Mouse (Mus musculus): ENCODE data around the gene Eif2b2.

DNA sequence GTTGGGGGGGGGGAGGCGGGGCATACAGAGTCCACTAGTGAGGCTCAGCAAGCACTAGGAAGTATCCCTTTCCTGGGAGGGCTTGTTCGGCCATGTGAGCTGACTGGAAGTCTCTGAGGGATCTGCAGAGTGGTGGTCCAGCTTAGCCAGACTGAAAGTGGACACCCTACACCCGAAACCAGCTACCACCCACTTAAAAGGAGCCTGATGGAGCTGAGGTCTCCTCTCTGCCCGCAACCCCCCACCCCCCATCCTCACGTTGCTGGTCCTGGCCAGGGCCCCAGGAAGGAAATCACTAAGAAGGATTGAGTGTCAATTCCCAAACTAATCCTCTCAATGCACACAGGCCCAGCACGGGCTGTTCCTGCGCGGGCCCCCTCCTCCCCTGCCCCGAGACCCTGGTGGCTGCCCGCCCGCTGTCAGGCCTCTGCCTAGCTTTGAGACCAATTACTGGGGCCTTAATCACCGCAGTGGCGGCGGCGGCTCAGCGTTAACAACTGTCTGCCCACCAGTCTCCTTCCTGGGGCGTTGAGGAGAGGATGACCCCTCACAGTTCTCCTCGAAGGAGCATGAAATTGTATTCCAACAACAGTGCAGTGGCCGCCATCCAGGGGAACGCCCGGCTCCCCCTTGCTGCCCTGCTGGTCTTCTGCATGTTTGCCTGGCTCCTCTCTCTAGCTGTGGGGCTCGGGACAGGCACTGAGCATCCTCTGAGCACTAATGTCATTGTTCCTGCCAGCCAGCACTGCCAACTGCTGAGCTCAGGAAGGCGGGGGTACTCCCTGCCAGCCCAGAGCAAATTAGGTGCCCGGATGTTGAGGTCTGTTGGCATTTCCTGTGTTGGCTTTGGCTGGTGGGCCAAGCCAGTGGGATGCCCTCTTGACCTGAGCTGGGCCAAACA lies 18.1 kb upstream of the Eif2b2 start:
- no peak for TF ChIP-seq ETS1 (IDR thresholded peaks at IDR 0.05; ENCODE audit: low read depth, low read length)
- TF ChIP-seq CTCF (IDR thresholded peaks at IDR 0.05 in 2 of 3, conservative IDR thresholded peaks at IDR 0.05 in 1 of 3; ENCODE audit: control insufficient read depth in 1 of 3, insufficient read depth in 1 of 3, low read depth in 2 of 3, low read length in 3 of 3, poor library complexity in 1 of 3, severe bottlenecking in 1 of 3), result no peak
